Mouse (Mus musculus) mesoderm, embryonic 11.5 days (tissue): ENCODE measurements at regions not wholly inside any gene's neighbourhood (a gene's known extent, or its start where the extent isn't known, plus 50 kb on each side); places are given as distances from the start of the nearest gene placed in this dataset.
"Not testable (repeated sequence)": the region's sequence is repeated elsewhere in the genome, so short reads cannot be mapped to it uniquely, and the experiment has no call there.

Source experiments
- DNase-seq: peaks from one replicate; pipeline ENCODE4 v3.0.0-alpha.2; 2012; ENCODE audit warnings: low read depth, low spot score

DNA sequence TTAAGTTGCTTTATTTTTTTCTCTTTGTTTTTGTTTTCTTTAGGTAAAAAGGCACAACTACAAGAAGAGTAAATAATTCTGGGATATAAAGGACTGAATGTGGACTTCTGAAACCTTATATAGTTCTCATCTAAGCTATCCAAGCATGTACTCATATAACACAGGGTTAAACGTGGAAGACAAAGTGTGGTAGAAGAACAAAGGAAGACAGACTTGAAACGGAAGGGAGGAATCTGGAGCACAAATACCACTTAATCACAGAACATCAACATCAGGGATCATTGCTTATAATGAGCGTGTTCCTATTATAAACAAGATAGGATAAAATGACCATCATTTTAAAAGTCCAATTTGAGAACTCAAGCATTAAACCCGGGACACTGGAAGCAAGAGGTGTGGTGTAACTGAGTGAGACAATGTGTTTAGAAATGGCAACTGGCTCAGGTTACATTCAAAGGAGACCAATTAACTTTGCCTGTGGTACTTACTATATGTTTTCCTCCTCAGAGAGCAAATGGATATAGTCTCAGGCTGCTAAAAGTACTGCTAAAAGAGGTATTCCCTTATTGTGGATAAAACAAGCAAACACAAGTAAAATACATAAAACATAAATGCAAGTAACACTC, 96.1 kb upstream of the Hdgfl1 start:
- no peak for DNase-seq

GRCm38 (mm10) chr13:26867794-26868193, 97.8 kb upstream of the Hdgfl1 start:
- DNase-seq = no peak

- no peak for DNase-seq
Measured at GRCm38 (mm10) chr13:26916477-26916876, 140.9 kb upstream of the Prl start.

GRCm38 (mm10) chr13:26932695-26933438, 124.5 kb upstream of the Prl start:
- DNase-seq = peak; percentile 83

GRCm38 (mm10) chr13:26933838-26934237, 123.5 kb upstream of the Prl start:
- peak; percentile 13 for DNase-seq

DNA sequence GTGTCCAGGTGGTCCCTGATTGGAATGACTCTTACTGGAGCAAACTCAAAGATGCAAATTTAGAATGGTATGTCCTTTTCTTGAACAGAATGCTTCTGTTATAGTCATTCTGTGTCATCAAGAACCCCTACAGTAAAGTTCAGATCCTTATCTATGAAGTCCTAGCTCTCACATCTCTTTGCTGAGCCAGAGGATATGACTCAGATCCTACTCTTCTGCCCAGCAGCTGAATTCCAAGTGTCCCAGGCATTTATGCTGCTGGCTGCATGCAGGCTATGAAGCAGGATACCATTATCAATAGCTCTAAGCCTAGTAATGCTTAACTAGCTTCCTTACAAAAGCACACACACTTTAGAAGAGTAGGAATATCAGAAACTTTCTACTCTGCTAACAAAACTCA, 116.9 kb upstream of the Prl start:
- no peak for DNase-seq

DNA sequence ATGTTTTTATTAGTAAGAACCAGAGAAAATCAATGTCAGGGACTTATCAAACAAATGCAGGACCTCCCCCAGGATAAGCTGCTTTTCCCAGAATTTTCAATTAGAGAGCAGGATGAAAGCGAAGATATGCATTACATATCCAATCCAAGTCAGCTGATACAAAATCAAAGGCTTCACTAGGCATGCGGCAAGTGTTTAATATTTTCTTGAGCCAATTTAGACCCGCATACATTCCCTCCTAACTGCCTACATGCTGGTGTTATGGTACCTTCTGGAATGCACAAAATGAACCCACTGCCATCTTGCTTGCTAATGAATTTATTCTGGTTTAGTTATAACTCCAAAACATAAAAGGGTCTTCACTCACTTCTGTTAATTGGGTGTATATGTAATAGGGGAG, 112.9 kb upstream of the Prl start:
- no peak for DNase-seq

DNA sequence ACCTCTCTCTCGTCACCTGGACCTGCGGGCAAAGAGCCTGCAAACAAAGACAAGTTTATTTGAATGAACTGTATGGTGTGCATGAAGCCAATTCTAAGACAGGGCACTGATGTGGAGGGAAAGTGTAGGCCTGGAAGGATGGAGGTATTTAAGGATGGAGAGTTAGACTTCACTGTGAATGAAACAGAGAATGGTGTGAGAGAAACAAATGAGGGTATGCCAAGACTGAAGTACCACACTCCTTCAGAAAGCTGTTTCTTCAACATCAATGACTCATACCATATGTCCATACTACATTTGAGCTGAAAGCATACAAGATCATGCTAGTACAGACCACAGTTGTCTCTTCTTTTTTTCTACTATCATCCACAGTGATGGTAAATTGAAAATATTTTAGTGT, 105.9 kb upstream of the Prl start:
- no peak for DNase-seq

DNA sequence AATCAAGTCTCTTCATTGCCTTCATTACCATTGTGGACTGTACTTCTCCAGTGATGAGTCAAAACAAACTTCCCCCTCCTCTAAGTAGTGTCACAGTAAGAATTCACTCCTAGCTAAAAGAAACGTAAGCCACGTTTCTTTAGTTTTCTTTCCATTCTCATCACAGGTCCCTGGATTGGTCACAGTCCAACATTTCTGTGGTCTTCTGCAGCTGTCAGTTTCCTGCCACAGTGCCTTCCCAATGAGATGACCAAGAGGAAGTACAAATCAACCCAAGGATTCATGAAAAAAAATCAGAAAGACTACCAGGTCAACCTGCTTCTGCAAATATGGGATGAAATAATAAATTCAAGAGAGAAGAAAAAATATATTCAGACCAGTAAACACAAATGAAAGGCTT, 103.5 kb upstream of the Prl start:
- no peak for DNase-seq

- no peak for DNase-seq
Measured at GRCm38 (mm10) chr13:26959534-26960100, 97.8 kb upstream of the Prl start.

DNA sequence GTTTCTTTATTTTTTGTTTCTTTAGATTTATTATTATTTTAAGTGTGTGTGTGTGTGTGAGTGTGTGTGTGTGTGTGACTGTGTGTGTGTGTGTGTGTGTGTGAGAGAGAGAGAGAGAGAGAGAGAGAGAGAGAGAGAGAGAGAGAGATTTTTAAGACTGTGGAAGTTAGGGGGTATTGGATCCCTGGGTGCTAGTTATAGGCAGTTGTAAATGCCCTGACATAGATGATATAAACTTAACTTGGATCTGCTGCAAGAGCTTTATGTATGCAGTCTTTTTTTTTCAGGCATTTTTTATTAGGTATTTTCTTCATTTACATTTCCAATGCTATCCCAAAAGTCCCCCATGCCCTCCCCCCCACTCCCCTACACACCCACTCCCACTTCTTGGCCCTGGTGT, 96.8 kb upstream of the Prl start:
- DNase-seq = not testable (repeated sequence)

DNA sequence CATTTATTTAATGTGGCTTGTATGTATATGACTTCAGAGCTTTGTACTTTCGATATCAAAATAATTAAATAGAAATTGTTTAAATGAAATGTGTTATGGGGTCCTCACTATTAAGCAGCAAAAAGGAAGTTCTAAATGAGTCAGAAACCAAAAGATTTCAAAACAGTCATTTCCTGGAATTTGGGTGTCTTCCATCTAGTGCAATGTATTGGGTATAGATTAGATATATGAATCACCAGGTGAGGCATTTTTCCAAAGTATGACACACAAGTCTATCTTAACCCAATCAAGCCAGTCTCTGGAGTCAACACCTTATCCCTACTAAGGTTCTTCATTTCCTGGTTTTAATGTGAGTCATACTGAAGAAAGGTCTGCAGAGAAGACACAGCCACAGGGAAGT, 81.3 kb upstream of the Prl start:
- no peak for DNase-seq

DNA sequence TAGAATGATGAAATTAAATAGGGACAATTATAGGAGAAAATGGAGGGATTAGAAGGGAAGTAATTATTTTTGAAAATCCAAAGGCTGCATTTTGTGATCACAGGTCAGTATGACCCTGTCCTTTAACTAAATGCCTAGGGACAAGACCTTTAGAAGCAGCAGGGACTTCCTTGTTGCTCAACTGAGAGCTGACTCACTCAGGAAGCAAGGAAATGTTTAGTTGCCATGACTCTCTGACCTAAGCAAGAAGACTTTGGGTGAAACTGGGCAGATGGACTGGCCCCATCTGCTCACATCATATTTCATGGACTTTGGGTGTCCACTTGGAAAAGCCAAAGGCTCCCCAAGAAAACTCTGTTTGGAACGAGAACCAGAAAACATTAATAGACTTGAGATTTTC, 76.9 kb upstream of the Prl start:
- no peak for DNase-seq
